Mouse (Mus musculus) macrophage (primary cell): Measurements from ENCODE around the gene Fbxo2. TPM values are rescaled to one million over a fixed set of nuclear protein-coding genes. Genes with fewer than 3 reads are reported as not detected.
"Not testable (repeated sequence)": the region's sequence is repeated elsewhere in the genome, so short reads cannot be mapped to it uniquely, and the experiment has no call there.

Experiments used
- H3K27ac ChIP-seq: fragments of 350-480 bp; formaldehyde crosslinking; 2 replicates; pipeline ENCODE4 v1.9.0; 2021
- H3K36me3 ChIP-seq: fragments of 350-480 bp; formaldehyde crosslinking; 2 replicates; pipeline ENCODE4 v1.9.0; 2021; ENCODE audit errors: inconsistent target
- H3K4me3 ChIP-seq: fragments of 350-480 bp; formaldehyde crosslinking; 2 replicates; pipeline ENCODE4 v1.9.0; 2021; ENCODE audit errors: inconsistent target
- H3K79me2 ChIP-seq: fragments of 350-480 bp; formaldehyde crosslinking; 2 replicates; pipeline ENCODE4 v1.9.0; 2021; ENCODE audit errors: inconsistent target
- WGBS: methylation state at CpG from one replicate; pipeline ENCODE4 v1.1.7; 2026; ENCODE audit warnings: inconsistent platforms; ENCODE audit not compliant: missing documents; 5-methylcytosine and 5-hydroxymethylcytosine counted together
- polyA plus RNA-seq: library from polyadenylated mRNA; stranded (reverse); fragments of 250-400 nt; gene quantifications from 3 replicates; pipeline ENCODE4 v1.2.4, GENCODE M21; 2018; ENCODE audit warnings: inconsistent platforms

Gene Fbxo2
- polyA plus RNA-seq, 1 experiment from 2014 or later = not detected

DNA sequence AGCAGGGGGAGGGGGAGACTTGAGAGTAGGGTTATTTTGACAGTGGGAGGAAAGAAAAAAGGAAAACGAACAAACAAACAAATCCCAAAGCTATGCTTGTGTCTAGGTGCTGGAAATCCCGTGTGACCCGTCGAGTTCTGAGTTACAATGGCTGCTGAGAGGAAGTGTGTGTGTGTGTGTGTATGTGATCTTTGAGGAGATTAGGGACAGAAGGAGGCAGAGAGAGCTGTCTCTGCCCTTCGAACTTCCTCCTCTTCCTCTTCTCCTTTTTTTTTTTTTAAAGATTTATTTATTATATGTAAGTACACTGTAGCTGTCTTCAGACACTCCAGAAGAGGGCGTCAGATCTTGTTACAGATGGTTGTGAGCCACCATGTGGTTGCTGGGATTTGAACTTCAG is 16.2 kb downstream of the Fbxo2 start:
- H3K79me2 ChIP-seq, H3K36me3 ChIP-seq, H3K27ac ChIP-seq, H3K4me3 ChIP-seq: not testable (repeated sequence)
- WGBS = 8% methylated on average over 4 of the region's 6 CpGs

DNA sequence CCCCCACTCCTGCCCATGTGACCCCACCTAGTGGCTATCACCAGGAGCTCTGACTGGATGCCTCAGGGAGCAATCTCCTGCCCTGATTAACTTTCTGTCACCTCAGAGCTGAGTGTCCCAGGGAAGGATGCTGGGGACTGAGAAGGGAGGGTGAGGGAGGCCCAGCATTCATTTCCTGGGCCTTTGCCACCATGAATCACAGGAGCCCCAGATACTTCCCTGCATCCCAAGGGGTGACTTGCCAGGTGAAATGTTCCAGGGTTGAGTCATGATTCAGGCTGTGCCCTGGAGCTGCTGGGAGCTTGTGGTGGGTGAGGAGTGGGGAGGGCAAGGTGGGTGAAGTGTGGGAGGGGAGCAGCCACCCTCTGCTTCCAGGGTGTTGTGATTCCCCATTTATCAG is 17.3 kb downstream of the Fbxo2 start:
- no peaks in the 10 kb centered on the region for H3K36me3 ChIP-seq
- no peaks in the 10 kb centered on the region for H3K79me2 ChIP-seq
- no peak overlapping the region for H3K4me3 ChIP-seq
- H3K27ac ChIP-seq = no peak overlapping the region

DNA sequence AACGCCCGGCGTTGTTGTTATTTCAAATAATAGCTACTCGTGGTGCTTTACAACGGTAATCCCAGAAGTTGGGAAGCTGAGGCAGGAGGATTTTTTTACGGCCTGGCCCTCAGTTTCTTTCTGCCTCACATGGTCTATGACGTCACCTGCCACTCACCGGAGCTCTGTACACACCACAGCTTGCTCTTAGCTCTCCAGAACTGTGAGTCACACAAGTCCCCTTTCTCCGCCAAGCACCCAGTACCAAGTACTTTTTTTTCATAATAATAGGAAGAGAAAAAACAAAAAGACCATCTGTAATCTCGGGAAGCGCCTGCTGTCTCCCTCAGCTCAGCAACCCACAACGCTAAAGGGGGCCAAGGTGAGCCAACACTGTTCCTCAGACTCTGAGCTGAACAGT is 21.1 kb downstream of the Fbxo2 start:
- no peaks in the 10 kb centered on the region for H3K79me2 ChIP-seq
- no peak overlapping the region for H3K4me3 ChIP-seq
- H3K36me3 ChIP-seq = no peaks in the 10 kb centered on the region
- no peak overlapping the region for H3K27ac ChIP-seq
- 86% methylated on average over 12 of the region's 12 CpGs for WGBS

DNA sequence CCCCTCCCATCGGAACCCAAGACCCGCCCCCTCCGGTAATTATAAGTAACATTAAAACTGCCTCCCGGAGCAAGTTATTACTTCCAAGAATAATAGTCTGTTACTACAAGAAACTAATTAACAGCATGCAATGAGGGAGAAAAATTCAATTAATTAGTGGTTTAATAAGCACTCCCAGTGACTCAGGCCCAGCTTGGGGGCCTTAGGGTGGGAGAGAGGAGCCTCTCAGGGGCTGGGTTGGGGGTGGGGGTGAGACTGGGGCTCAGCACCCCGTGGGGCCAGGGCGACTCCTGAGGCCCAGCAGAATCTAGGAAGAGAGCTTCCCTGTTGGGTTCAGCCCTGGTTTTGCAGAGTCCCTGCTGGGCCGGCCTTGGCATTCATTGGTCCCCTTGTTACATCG is 21.9 kb downstream of the Fbxo2 start:
- Histone ChIP-seq H3K4me3 (no peak overlapping the region), H3K79me2 (no peaks in the 10 kb centered on the region), H3K36me3 (no peaks in the 10 kb centered on the region), H3K27ac (no peak overlapping the region)
- WGBS = 45% methylated on average over 8 of the region's 8 CpGs

DNA sequence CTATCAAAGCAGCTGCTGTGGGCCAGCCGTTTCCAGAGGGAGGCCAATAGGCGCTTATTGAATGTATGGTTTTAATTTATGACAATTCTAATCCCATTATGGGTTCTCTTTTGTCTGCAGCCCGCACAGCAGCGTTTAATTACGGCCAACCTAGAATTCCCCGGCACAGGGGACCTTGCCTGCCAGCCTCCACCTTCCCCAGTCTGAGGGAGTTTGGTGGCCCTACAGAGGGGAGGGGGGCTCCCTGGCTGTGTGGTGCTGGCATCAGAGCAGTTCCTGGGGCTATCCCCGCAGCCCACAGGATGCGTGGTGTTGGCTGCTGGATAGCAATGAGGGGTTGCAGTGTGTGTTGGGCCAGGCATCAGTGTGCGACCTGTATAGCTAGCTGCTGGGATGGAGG is 24.1 kb downstream of the Fbxo2 start:
- WGBS = 74% methylated on average over 9 of the region's 9 CpGs
- Histone ChIP-seq H3K36me3 (no peaks in the 10 kb centered on the region), H3K4me3 (no peak overlapping the region)

DNA sequence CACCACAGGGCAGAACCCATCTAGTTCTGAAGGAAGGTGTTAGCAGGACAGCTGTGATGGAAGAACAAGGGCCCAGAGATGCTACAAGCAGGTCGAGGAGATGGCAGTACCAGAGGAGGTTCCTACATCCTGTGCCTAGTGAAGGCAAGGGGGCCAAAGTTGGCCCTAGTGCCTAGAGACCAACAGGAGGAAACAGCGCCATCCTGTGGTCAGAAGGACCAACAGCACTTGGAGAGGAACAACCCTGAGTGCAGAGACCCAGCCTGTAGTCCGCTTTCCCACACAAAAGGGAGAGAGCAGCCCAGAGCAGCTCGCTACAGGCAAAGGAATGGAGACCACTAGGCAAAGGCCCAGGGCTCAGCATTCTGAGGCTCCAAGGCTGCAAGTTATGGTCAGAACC is 25.4 kb downstream of the Fbxo2 start:
- WGBS = 80% methylated on average over 4 of the region's 4 CpGs
- H3K4me3 ChIP-seq = no peak overlapping the region
- H3K27ac ChIP-seq = no peak overlapping the region
- H3K36me3 ChIP-seq = no peaks in the 10 kb centered on the region
- no peaks in the 10 kb centered on the region for H3K79me2 ChIP-seq

More for the DNA sequence above, 24.1 kb downstream of the Fbxo2 start:
- H3K27ac ChIP-seq = no peak overlapping the region
- H3K79me2 ChIP-seq = no peaks in the 10 kb centered on the region

DNA sequence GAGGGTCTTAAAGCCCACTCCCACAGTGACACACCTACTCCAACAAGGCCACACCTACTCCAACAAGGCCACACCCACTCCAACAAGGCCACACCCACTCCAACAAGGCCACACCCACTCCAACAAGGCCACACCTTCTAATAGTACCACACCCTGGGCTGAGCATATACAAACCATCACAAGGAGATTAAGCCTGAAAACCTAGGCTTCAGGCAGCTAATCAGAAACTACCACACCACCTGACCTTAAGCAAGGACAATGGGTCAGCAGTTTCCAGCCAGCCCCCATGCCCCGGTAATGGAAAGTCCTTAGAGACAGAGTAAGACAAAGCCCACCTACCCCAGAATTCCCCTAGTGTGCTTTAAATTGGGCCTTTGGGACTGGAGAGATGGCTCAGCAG is 28.3 kb downstream of the Fbxo2 start:
- H3K27ac ChIP-seq, H3K36me3 ChIP-seq, H3K79me2 ChIP-seq, H3K4me3 ChIP-seq: not testable (repeated sequence)
- 100% methylated on average over 1 of the region's 1 CpGs for WGBS

DNA sequence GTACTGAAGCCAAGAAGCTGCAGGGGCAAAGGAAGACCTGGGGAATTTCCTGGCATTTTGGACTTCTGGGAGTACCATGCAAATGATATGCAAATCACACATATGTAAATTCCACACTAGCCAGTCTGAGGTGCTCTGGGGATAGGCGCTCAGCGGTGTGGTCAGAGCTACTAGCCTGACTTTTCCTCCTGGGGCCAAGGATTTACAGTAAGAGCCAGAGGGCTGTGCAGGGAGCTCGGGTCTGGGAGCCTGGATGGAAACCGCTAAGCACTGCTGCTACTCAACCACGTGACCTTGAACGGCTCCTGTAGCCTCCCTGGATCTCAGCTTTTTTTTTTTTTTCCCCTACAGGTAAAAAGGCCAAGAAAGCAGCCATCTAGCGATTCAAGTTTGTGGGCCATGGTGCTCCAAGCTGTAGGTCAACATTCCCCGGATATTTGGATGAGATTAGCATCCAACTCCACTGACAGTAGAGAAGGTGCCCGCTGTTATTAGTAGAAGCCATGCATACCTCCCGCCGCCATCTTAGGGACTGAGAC is 32.4 kb downstream of the Fbxo2 start:
- Histone ChIP-seq H3K79me2 (no peaks in the 10 kb centered on the region), H3K27ac (no peak overlapping the region), H3K36me3 (no peaks in the 10 kb centered on the region), H3K4me3 (no peak overlapping the region)
- 43% methylated on average over 11 of the region's 11 CpGs for WGBS

DNA sequence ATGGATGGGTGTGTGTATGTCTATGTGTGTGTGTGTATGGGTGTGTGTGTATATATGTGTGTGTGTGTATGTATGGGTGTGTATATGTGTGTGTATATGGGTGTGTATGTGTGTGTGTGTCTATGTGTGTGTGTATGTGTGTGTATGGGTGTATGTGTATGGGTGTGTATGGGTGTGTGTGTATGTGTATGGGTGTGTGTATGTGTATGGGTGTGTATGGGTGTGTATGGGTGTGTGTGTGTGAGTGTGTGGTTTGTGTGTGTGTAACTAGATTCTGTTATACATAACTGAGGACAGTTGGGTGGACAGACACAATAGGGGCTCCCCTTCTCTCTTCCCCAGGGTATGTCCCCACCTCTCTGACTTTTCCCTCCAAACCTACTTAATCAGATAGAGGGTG is 34.0 kb downstream of the Fbxo2 start:
- no peak overlapping the region for H3K4me3 ChIP-seq
- H3K36me3 ChIP-seq = no peaks in the 10 kb centered on the region
- no peaks in the 10 kb centered on the region for H3K79me2 ChIP-seq
- no peak overlapping the region for H3K27ac ChIP-seq

DNA sequence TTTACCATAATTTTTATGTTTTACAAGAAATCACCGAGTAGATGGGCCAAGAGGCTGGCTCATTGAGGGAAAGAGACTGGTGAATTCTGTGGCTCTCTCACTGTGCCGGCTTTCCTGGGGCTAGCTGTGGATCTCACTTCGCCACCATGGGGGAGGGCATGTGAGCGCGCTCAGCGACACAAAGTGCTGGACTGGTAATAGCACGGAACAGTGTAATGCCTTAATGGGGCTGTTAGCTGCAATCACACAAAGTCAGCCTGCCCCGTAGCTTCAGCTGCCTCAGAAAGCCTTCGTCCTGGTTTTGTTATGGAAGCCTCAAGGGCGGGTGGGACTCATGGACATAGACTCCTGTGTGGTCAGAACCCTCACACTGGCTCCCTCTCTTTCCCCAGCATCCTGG is 38.3 kb downstream of the Fbxo2 start:
- no peaks in the 10 kb centered on the region for H3K79me2 ChIP-seq
- no peak overlapping the region for H3K4me3 ChIP-seq
- 68% methylated on average over 10 of the region's 10 CpGs for WGBS

DNA sequence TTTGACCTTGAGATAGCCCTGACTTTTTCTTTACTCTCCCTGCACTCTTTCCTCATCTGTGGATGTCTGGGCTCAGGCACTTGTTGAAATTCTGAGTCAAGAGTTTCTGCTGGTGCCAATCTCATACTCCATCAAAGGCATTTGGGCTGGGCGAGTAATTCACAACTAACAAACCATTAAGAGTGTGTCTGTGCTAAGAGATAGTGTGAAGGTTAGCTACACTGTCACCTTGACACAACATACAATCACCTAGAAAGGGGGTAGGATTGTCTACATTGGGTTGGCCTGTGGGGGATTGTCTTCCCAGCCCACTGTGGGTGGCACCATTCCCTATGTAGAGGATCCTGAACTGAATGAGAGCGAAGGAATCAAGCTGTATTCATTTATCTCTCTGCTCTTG is 43.1 kb downstream of the Fbxo2 start:
- Histone ChIP-seq H3K79me2 (no peaks in the 10 kb centered on the region), H3K36me3 (no peaks in the 10 kb centered on the region), H3K27ac (no peak overlapping the region), H3K4me3 (no peak overlapping the region)
- 79% methylated on average over 2 of the region's 2 CpGs for WGBS

More for the DNA sequence above, 38.3 kb downstream of the Fbxo2 start:
- Histone ChIP-seq H3K36me3 (no peaks in the 10 kb centered on the region), H3K27ac (no peak overlapping the region)

DNA sequence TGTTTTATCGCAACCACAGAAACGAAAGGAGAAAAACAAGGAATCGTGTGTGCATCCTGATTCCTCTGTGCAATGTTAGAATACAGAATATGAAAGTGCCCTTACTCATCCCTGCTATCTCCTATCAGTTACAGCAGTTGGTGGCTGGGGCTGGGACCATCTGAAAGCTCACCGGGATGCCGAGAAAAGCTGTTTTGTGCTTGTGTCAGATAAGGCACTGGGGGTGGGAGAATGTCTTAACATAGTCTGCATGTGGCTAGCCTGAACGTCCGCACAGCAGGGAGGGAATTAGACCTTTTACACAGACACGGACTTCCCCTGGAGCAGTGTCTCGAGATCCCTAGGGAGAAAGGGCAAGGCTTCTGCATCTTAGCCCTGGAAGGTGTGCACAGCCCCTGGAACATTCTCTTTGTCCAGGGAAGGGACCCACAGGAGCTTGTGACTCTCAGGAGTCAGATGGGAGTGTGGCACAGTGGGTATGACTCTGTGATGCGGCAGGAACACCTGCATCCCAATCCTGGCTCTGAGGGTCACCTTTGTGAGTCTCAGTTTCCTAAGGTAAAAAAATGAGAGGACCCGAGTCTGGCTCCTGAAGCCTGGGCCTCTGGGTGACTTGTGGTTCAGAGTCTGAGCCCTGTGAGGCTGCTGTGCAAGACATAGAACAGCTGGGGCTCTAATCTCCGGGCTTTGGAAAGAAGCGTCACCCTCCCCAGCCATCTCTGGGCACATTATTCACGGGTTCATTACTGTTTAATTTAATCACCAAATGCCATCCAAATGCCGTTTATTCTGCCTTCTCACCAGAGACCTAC is 43.8 kb downstream of the Fbxo2 start:
- 72% methylated on average over 15 of the region's 15 CpGs for WGBS
- Histone ChIP-seq H3K79me2 (no peaks in the 10 kb centered on the region), H3K4me3 (no peak overlapping the region), H3K36me3 (no peaks in the 10 kb centered on the region), H3K27ac (no peak overlapping the region)

DNA sequence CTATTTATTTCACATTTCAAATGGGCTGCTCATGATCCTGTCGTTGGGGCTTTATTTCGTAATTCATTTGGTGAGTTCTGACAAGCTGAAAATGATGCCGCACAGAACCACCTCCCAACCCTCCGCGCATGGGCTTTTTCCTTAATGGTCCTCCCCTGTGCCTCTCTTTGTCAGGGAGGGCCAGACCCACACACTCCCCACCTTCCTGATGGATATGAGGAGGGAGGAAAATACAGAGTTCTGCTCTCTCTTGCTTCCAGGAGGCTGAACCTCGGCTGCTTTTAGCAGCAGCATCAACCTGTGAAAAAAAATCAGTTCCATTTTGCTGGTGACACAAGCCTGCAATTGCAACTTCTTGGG is 44.4 kb downstream of the Fbxo2 start:
- no peaks in the 10 kb centered on the region for H3K79me2 ChIP-seq
- WGBS = 78% methylated on average over 6 of the region's 6 CpGs
- H3K27ac ChIP-seq = no peak overlapping the region
- H3K4me3 ChIP-seq = no peak overlapping the region
- H3K36me3 ChIP-seq = no peaks in the 10 kb centered on the region

DNA sequence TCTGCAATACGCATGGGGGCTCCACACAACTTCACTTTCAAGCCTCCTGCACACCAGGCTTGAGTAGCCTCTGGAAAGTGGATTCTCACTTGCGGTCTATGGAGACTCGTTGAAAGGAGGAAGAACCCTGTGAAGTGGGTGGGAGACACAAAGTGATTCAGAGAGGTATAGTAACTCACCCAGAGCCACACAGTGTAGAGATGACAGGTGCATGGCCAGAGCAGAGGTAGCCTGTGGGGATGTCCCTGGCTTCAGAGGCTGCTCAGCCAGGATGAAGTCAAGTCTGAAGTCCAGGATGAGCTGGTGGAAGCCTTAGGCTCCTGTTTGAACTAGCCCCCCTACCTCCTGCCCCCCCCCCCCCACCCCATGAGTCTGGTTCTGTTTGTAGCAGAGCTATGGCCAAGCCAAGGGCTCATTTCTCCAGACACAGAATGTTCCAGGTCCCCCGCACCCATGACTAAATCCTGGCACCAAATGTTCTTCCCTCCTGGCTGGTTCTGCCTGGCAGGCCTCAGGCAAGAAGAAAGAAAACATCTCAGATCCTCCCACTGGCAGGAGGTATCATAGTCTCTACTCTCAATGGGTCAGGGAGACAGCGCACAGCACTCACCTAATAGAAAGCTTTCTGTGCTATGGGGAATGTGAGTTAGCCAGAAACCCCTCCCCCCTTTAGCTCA is 54.2 kb downstream of the Fbxo2 start:
- Histone ChIP-seq H3K27ac (no peak overlapping the region), H3K4me3 (no peak overlapping the region), H3K36me3 (no peaks in the 10 kb centered on the region), H3K79me2 (no peaks in the 10 kb centered on the region)
- 54% methylated on average over 5 of the region's 5 CpGs for WGBS

DNA sequence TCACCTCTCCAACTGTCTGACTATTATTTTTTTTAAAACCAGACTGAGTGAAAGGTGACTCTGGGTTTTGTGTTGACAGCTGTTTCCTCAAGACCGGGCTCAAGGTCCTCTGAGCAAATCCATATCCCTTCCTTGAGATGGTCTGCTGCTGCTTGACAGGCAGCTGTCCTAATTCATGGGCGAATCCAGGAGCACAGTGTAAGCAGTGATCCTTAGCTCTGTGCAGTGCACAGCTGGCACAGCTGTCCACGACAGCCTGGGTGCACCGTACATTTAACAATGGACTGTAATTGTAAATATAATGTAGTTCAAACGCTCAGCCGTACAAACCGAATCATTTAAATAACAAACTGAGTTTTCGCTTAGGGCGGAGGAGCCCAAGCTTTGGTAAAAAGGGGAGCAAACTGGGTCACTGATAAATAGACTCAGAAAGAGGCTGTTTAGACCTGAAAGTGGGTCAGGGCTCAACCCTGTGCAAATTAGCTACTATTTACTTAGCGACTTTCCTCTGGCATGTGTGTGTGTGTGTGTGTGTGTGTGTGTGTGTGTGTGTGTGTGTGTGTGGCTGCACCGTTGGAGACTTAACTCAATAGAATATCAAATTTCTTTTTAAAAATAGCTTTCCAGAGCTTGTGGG is 55.0 kb downstream of the Fbxo2 start:
- Histone ChIP-seq H3K4me3 (no peak overlapping the region), H3K27ac (no peak overlapping the region), H3K36me3 (no peaks in the 10 kb centered on the region), H3K79me2 (no peaks in the 10 kb centered on the region)
- WGBS = 67% methylated on average over 10 of the region's 11 CpGs
